Mouse (Mus musculus) CH12.LX (cell line): ENCODE results near the gene Trpm5.

Experiments
- BHLHE40 ChIP-seq: IDR thresholded peaks from 2 replicates; pipeline ENCODE4 v1.6.1; 2011; ENCODE audit warnings: mild to moderate bottlenecking, low read depth, low read length, improper control_type of control experiment
- CTCF ChIP-seq, 2 experiments: IDR thresholded peaks in 1 of 2; conservative IDR thresholded peaks in 1 of 2; 2 replicates each; pipeline ENCODE4 v1.5.1; 2011 to 2012; ENCODE audit warnings: low read depth in 2 of 2, low read length in 2 of 2, improper control_type of control experiment in 1 of 2, inconsistent platforms in 1 of 2, mild to moderate bottlenecking in 1 of 2, moderate library complexity in 1 of 2
- ETS1 ChIP-seq: conservative IDR thresholded peaks from 2 replicates; pipeline ENCODE4 v1.6.1; 2012; ENCODE audit warnings: low read depth, mild to moderate bottlenecking, inconsistent platforms, low read length, improper control_type of control experiment, moderate library complexity
- GABPA ChIP-seq: IDR thresholded peaks from 2 replicates; pipeline ENCODE4 v1.6.1; 2012; ENCODE audit warnings: low read depth, low read length, improper control_type of control experiment, inconsistent platforms; ENCODE audit not compliant: insufficient replicate concordance
- MAFK ChIP-seq: IDR thresholded peaks from 2 replicates; pipeline ENCODE4 v1.6.1; 2011; ENCODE audit warnings: low read length, improper control_type of control experiment; ENCODE audit not compliant: insufficient replicate concordance
- MYC ChIP-seq: IDR thresholded peaks from 2 replicates; pipeline ENCODE4 v1.6.1; 2011; ENCODE audit warnings: low read depth, mild to moderate bottlenecking, improper control_type of control experiment, low read length
- POLR2A ChIP-seq: IDR thresholded peaks from 2 replicates; pipeline ENCODE4 v1.6.1; 2011; ENCODE audit warnings: low read depth, mild to moderate bottlenecking, improper control_type of control experiment, low read length
- POLR2AphosphoS2 ChIP-seq: IDR thresholded peaks from 2 replicates; pipeline ENCODE4 v1.6.1; 2011; ENCODE audit warnings: low read depth, low read length, improper control_type of control experiment
- TBP ChIP-seq: conservative IDR thresholded peaks from 2 replicates; pipeline ENCODE4 v1.6.1; 2011; ENCODE audit warnings: low read depth, low read length, improper control_type of control experiment
- TCF12 ChIP-seq: IDR thresholded peaks from 2 replicates; pipeline ENCODE4 v1.6.1; 2014; ENCODE audit warnings: low read depth, mild to moderate bottlenecking, inconsistent platforms, low read length, improper control_type of control experiment
- USF1 ChIP-seq: IDR thresholded peaks from 2 replicates; pipeline ENCODE4 v1.6.1; 2014; ENCODE audit warnings: low read depth, mild to moderate bottlenecking, inconsistent platforms, low read length, improper control_type of control experiment
- ZC3H11A ChIP-seq: IDR thresholded peaks from 2 replicates; pipeline ENCODE4 v1.6.1; 2012; ENCODE audit warnings: low read depth, mild to moderate bottlenecking, inconsistent platforms, low read length, improper control_type of control experiment
- ZKSCAN1 ChIP-seq: IDR thresholded peaks from 2 replicates; pipeline ENCODE4 v1.6.1; 2012; ENCODE audit warnings: low read depth, inconsistent platforms, low read length, improper control_type of control experiment, borderline replicate concordance

DNA sequence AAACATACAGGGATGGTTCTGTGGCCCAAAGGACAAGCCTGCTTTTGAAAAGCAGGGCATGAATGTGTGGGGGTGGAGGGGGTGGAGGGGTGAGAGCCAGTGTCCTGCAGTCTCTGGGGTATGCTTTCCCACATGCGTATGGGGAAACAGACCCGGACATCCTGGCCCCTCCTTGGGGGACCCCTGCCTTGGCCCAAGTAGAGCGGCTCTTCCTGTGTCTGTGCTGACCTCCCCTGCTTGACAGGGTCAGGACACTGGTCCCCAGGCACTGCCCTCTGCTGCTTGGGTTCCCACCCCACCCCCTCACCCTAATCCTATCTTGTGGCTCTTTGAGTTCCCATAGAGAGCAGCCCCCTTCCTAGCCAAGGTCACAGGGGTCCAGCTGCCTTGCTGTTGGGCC is 15.3 kb upstream of the Trpm5 start:
- no peak for TF ChIP-seq BHLHE40
- no peak for TF ChIP-seq CTCF (conservative IDR thresholded peaks at IDR 0.05 in 1 of 2, IDR thresholded peaks at IDR 0.05 in 1 of 2; ENCODE audit: low read depth in 2 of 2, low read length in 2 of 2)
- no peak for TF ChIP-seq POLR2AphosphoS2
- TF ChIP-seq POLR2A = no peak
- no peak for TF ChIP-seq MAFK
- TF ChIP-seq MYC = no peak
- no peak for TF ChIP-seq ETS1
- no peak for TF ChIP-seq TBP
- no peak for TF ChIP-seq USF1
- TF ChIP-seq ZKSCAN1 = no peak
- TF ChIP-seq TCF12 = no peak
- no peak for TF ChIP-seq ZC3H11A
- TF ChIP-seq GABPA = no peak
